Mouse (Mus musculus): ENCODE results near the gene Phf13. TPM values are rescaled to one million over a fixed set of nuclear protein-coding genes. Genes with fewer than 3 reads are reported as not detected.

The Phf13 gene
- polyA plus RNA-seq, 1 experiment = 0.99 TPM

DNA sequence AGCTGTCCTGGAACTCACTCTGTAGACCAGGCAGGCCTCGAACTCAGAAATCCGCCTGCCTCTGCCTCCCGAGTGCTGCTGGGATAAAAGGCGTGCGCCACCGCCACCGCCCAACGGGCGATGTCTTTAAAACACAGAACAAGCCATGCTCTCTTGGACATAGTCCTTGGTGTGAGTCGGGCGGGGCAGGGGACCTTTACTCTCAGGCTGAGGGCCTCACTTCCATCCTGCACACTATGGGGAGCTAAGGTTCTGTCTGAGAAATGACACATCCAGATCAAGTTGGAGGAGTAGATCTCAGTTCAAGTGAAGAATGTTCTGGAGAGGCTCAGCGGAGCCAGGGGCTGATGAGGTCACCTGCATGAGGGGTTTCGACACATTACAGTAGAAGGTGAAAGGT, 36.9 kb upstream of the Phf13 start:
- peaks cover 9% of the 10 kb centered on the region for H3K4me1 ChIP-seq (ENCODE audit: control insufficient read depth)
- H3K27me3 ChIP-seq (ENCODE audit: control insufficient read depth) = peaks cover 4% of the 10 kb centered on the region; the same call in 1 of the 2 replicates
- no peaks in the 10 kb centered on the region for H3K9me3 ChIP-seq (ENCODE audit: control insufficient read depth, low read length)
- H3K4me3 ChIP-seq (replicated peaks) = no peak overlapping the region
- TF ChIP-seq GATA1 (IDR thresholded peaks at IDR 0.05; ENCODE audit: low read length) (no peak), TAL1 (IDR thresholded peaks at IDR 0.05; ENCODE audit: low read length) (no peak)
- no peaks in the 10 kb centered on the region for H3K36me3 ChIP-seq (ENCODE audit: control insufficient read depth)

GRCm38 (mm10) chr4:152029997-152030396, 33.9 kb upstream of the Phf13 start:
- TF ChIP-seq TAL1 (IDR thresholded peaks at IDR 0.05; ENCODE audit: low read length) = no peak
- TF ChIP-seq GATA1 (IDR thresholded peaks at IDR 0.05; ENCODE audit: low read length) = no peak
- Histone ChIP-seq H3K4me1 (ENCODE audit: control insufficient read depth) (peaks cover 34% of the 10 kb centered on the region), H3K9me3 (ENCODE audit: control insufficient read depth, low read length) (no peaks in the 10 kb centered on the region), H3K27me3 (ENCODE audit: control insufficient read depth) (peaks cover 4% of the 10 kb centered on the region; the same call in 1 of the 2 replicates), H3K4me3 (replicated peaks) (no peak overlapping the region), H3K36me3 (ENCODE audit: control insufficient read depth) (peaks cover 10% of the 10 kb centered on the region)

DNA sequence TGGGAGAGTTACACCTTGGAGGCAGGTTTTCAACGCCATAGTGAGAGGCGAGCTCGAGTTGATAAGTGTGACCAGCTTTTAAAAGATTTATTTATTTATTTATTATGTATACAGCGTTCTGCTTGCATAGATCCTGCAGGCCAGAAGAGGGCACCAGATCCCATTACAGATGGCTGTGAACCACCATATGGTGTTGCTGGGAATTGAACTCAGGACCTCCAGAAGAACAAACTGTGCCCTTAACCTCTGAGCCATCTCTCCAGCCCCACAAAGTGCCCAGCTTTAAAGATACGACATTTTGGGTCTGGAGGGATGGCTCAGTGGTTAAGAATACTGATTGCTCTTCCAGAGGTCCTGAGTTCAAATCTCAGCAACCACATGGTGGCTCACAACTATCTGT, 33.0 kb upstream of the Phf13 start:
- no peaks in the 10 kb centered on the region for H3K9me3 ChIP-seq (ENCODE audit: control insufficient read depth, low read length)
- H3K4me1 ChIP-seq (ENCODE audit: control insufficient read depth) = peaks cover 43% of the 10 kb centered on the region
- peaks cover 4% of the 10 kb centered on the region; the same call in 1 of the 2 replicates for H3K27me3 ChIP-seq (ENCODE audit: control insufficient read depth)
- H3K36me3 ChIP-seq (ENCODE audit: control insufficient read depth) = peaks cover 19% of the 10 kb centered on the region
- TF ChIP-seq TAL1 (IDR thresholded peaks at IDR 0.05; ENCODE audit: low read length) (no peak), GATA1 (IDR thresholded peaks at IDR 0.05; ENCODE audit: low read length) (no peak)
- H3K4me3 ChIP-seq (replicated peaks) = no peak overlapping the region

DNA sequence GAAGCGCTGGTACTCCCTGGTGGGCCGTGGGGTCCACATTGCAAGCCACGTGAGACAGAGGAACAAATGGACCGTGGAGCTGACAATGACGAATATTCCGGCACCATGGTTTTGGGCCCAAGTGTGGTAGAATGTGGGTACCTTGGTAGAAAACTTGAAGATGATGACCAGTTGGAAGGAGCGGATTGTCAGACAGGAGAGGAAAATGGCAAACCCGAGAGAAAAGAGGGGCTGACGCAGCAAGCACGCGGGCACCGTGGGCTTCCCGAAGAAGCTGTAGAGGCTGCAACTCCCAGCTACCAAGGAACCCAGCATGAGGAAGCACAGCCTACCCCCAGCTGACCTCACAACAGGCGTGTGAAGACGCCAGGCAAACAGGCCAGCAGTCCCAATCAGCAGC, 32.4 kb upstream of the Phf13 start:
- H3K4me1 ChIP-seq (ENCODE audit: control insufficient read depth) = peaks cover 47% of the 10 kb centered on the region
- H3K36me3 ChIP-seq (ENCODE audit: control insufficient read depth) = peaks cover 25% of the 10 kb centered on the region
- H3K27me3 ChIP-seq (ENCODE audit: control insufficient read depth) = peaks cover 4% of the 10 kb centered on the region; the same call in 1 of the 2 replicates
- H3K4me3 ChIP-seq (replicated peaks) = peak overlapping the region; percentile 77
- H3K9me3 ChIP-seq (ENCODE audit: control insufficient read depth, low read length) = no peaks in the 10 kb centered on the region
- TF ChIP-seq GATA1 (IDR thresholded peaks at IDR 0.05; ENCODE audit: low read length) (no peak), TAL1 (IDR thresholded peaks at IDR 0.05; ENCODE audit: low read length) (no peak)

GRCm38 (mm10) chr4:152027524-152027923, 31.5 kb upstream of the Phf13 start, which contains the start of gene Zbtb48:
Zbtb48 (minus strand) TSS chr4:152027671.
- TF ChIP-seq TAL1 (IDR thresholded peaks at IDR 0.05; ENCODE audit: low read length) = no peak
- no peak for TF ChIP-seq GATA1 (IDR thresholded peaks at IDR 0.05; ENCODE audit: low read length)
- Histone ChIP-seq H3K9me3 (ENCODE audit: control insufficient read depth, low read length) (no peaks in the 10 kb centered on the region), H3K4me3 (replicated peaks) (peak within 1 kb of the TSS; percentile 77), H3K4me1 (ENCODE audit: control insufficient read depth) (peaks cover 48% of the 10 kb centered on the region), H3K27me3 (ENCODE audit: control insufficient read depth) (peaks cover 4% of the 10 kb centered on the region; the same call in 1 of the 2 replicates), H3K36me3 (ENCODE audit: control insufficient read depth) (peaks cover 34% of the 10 kb centered on the region)

DNA sequence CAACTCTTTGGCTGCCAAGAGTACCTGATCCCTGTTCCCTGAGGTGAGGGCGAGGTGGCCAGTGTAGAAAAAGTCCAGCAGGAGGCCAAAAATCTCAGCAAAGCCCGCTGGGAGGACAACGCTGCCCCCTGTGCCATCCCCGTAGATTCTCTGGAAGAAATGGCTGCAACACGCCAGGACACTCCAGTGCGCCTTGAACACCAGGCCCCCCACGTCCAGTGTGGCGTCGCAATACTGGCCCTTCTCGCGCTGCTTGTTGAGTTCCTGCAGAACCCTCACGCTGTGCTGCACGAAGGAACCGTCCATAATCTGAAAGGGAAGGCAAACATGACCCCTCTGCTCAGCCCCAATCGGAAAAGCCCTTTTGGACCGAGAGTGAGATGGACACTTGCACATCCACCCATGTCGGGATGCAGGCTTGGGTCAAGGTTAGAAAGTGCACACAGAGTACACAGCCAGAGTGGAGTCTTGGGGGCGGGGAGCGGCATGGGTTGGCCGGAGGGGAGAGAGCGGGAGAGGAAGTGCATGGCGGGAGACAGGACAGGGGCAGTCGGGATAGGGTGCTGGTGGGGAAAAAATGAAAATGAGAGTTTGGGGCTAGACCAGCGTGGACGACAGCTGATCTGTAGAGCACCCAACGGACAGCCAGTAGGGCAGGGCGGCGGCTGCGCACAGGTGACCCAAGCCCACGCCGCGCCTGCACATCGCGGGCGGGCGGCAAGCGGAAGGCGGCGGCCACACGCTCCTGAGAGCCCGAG, 30.9 kb upstream of the Phf13 start:
- TF ChIP-seq TAL1 (IDR thresholded peaks at IDR 0.05; ENCODE audit: low read length) = no peak
- no peak for TF ChIP-seq GATA1 (IDR thresholded peaks at IDR 0.05; ENCODE audit: low read length)
- Histone ChIP-seq H3K4me3 (replicated peaks) (peak overlapping the region; percentile 77), H3K36me3 (ENCODE audit: control insufficient read depth) (peaks cover 40% of the 10 kb centered on the region), H3K27me3 (ENCODE audit: control insufficient read depth) (no peaks in the 10 kb centered on the region), H3K9me3 (ENCODE audit: control insufficient read depth, low read length) (no peaks in the 10 kb centered on the region), H3K4me1 (ENCODE audit: control insufficient read depth) (peaks cover 48% of the 10 kb centered on the region)

DNA sequence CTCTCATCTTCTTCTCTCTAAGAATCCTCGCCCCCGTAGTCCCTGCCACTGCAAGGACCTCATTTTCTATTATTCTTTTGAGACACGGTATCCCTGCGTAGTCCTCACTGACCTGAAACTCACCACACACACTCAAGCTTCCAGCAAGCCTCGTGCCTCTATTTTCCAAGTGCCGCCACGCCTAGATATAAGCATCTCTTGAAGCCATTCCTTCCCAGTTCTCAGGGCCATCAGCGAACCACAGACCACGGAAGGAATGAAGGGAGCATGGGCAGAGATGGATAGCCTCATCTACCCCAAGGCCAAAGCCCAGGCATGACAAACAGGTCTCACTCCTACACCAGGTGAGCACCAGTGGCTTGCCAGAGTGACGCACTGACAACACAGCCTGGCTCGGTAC, 28.5 kb upstream of the Phf13 start:
- Histone ChIP-seq H3K27me3 (ENCODE audit: control insufficient read depth) (no peaks in the 10 kb centered on the region), H3K4me3 (replicated peaks) (no peak overlapping the region), H3K36me3 (ENCODE audit: control insufficient read depth) (peaks cover 64% of the 10 kb centered on the region), H3K4me1 (ENCODE audit: control insufficient read depth) (peaks cover 50% of the 10 kb centered on the region), H3K9me3 (ENCODE audit: control insufficient read depth, low read length) (no peaks in the 10 kb centered on the region)
- TF ChIP-seq GATA1 (IDR thresholded peaks at IDR 0.05; ENCODE audit: low read length) = no peak
- no peak for TF ChIP-seq TAL1 (IDR thresholded peaks at IDR 0.05; ENCODE audit: low read length)

- no peak for TF ChIP-seq TAL1 (IDR thresholded peaks at IDR 0.05; ENCODE audit: low read length)
- no peak for TF ChIP-seq GATA1 (IDR thresholded peaks at IDR 0.05; ENCODE audit: low read length)
- Histone ChIP-seq H3K9me3 (ENCODE audit: control insufficient read depth, low read length) (no peaks in the 10 kb centered on the region), H3K4me1 (ENCODE audit: control insufficient read depth) (peaks cover 37% of the 10 kb centered on the region), H3K27me3 (ENCODE audit: control insufficient read depth) (no peaks in the 10 kb centered on the region), H3K36me3 (ENCODE audit: control insufficient read depth) (peaks cover 83% of the 10 kb centered on the region), H3K4me3 (replicated peaks) (no peak overlapping the region)
These were observed 26.4 kb upstream of the Phf13 start for GRCm38 (mm10) chr4:152022506-152022905.

GRCm38 (mm10) chr4:152021568-152022097, 25.6 kb upstream of the Phf13 start:
- no peaks in the 10 kb centered on the region for H3K27me3 ChIP-seq (ENCODE audit: control insufficient read depth)
- H3K4me3 ChIP-seq (replicated peaks) = no peak overlapping the region
- TF ChIP-seq GATA1 (IDR thresholded peaks at IDR 0.05; ENCODE audit: low read length) = no peak
- TF ChIP-seq TAL1 (IDR thresholded peaks at IDR 0.05; ENCODE audit: low read length) = no peak
- H3K36me3 ChIP-seq (ENCODE audit: control insufficient read depth) = peaks cover 90% of the 10 kb centered on the region
- no peaks in the 10 kb centered on the region for H3K9me3 ChIP-seq (ENCODE audit: control insufficient read depth, low read length)
- peaks cover 31% of the 10 kb centered on the region for H3K4me1 ChIP-seq (ENCODE audit: control insufficient read depth)

Data from erythroblast, embryonic 14.5 days (primary cell).